In genomic region chr4:137377526-137378304, GRCm38 (mm10) we compare ENCODE assay signal across 28 mouse cellular contexts. TPM values are rescaled to one million over a fixed set of nuclear protein-coding genes. Genes with fewer than 3 reads are reported as not detected.
DNase-seq lines count a peak whose midpoint lies in the region; ATAC-seq and TF ChIP-seq lines count a peak whose summit lies in the region.
"Had no signal": no experiment of that assay in that cellular context is flagged by ENCODE, and none has a peak within 500 bp of the region (broad histone marks: within the 10 kb centered on the region; RNA-seq: fewer than 3 reads in every experiment).

No protein-coding gene starts in this region.

- ATAC-seq in heart, postnatal 0 days (ENCODE audit: insufficient read depth, low read depth): peak; percentile 24; the same call in 1 of the 2 replicates
- no peak for ATAC-seq in heart, embryonic 11.5 days (replicated peaks; ENCODE audit: insufficient number of reproducible peaks, low FRiP score, low TSS enrichment)
- no peak for ATAC-seq in midbrain, embryonic 11.5 days (ENCODE audit: low FRiP score)
- no peak for ATAC-seq in midbrain, embryonic 14.5 days (ENCODE audit: low FRiP score, low TSS enrichment)
- ATAC-seq: forebrain, embryonic 14.5 days; hindbrain, embryonic 16.5 days; inflammation-experienced regulatory T-cells, adult 6 months; intestine, postnatal 0 days had no signal

- no peak overlapping the region for H3K9ac ChIP-seq in heart, postnatal 0 days (replicated peaks; ENCODE audit: low read depth, low read length)
- no peak overlapping the region for H3K9ac ChIP-seq in heart, embryonic 11.5 days (ENCODE audit: low read depth, low read length)
- no peak overlapping the region for H3K9ac ChIP-seq in midbrain, embryonic 11.5 days (ENCODE audit: low read length)
- no peak overlapping the region for H3K9ac ChIP-seq in midbrain, embryonic 14.5 days (replicated peaks; ENCODE audit: low read length)
- H3K9ac ChIP-seq: embryonic facial prominence, embryonic 15.5 days; heart, embryonic 13.5 days; hindbrain, embryonic 12.5 days had no signal

- no peaks in the 10 kb centered on the region for H3K4me1 ChIP-seq in heart, postnatal 0 days (ENCODE audit: control insufficient read depth, insufficient read depth)
- H3K4me1 ChIP-seq in heart, embryonic 11.5 days (ENCODE audit: control insufficient read depth, insufficient read depth, low read length): peaks cover 20% of the 10 kb centered on the region
- no peaks in the 10 kb centered on the region for H3K4me1 ChIP-seq in midbrain, embryonic 11.5 days (ENCODE audit: control insufficient read depth, insufficient read depth, low read length)
- H3K4me1 ChIP-seq in midbrain, embryonic 14.5 days (ENCODE audit: control insufficient read depth, insufficient read depth, low read length): no peaks in the 10 kb centered on the region
- H3K4me1 ChIP-seq: hindbrain, embryonic 12.5 days had no signal

- no peak overlapping the region for H3K27ac ChIP-seq in heart, postnatal 0 days (ENCODE audit: low read depth)
- no peak overlapping the region for H3K27ac ChIP-seq in heart, embryonic 11.5 days (ENCODE audit: low read depth, low read length)
- H3K27ac ChIP-seq in midbrain, embryonic 11.5 days (ENCODE audit: low read depth, low read length): no peak overlapping the region
- no peak overlapping the region for H3K27ac ChIP-seq in midbrain, embryonic 14.5 days (replicated peaks; ENCODE audit: low read depth, low read length)
- H3K27ac ChIP-seq: embryonic facial prominence, embryonic 15.5 days; forebrain, embryonic 10.5 days; heart, adult 2 months; heart, embryonic 13.5 days; hindbrain, embryonic 12.5 days had no signal

- peak; percentile 42 for DNase-seq in adrenal gland, adult 8-10 months
- DNase-seq in adrenal gland, postnatal 25 days: no peak
- DNase-seq in heart, postnatal 0 days (ENCODE audit: low spot score): no peak
- DNase-seq in midbrain, embryonic 11.5 days (ENCODE audit: low spot score, missing footprints): peak; percentile 49
- no peak for DNase-seq in midbrain, embryonic 14.5 days
- DNase-seq: cerebellum, adult 11 months; cerebellum, adult 8-10 months; cerebellum, postnatal 14 days; embryo, embryonic 11 days; gastrocnemius, postnatal 10 days; heart, adult 2 months; heart, postnatal 10 days; heart, postnatal 4 days had no signal

- 82% methylated on average over 4 of the region's 4 CpGs for WGBS in heart, postnatal 0 days
- 76% methylated on average over 4 of the region's 4 CpGs for WGBS in heart, embryonic 11.5 days (ENCODE audit: insufficient replicate concordance)
- WGBS in midbrain, embryonic 11.5 days: 81% methylated on average over 4 of the region's 4 CpGs
- 82% methylated on average over 4 of the region's 4 CpGs for WGBS in midbrain, embryonic 14.5 days

- no peaks in the 10 kb centered on the region for H3K36me3 ChIP-seq in heart, postnatal 0 days (replicated peaks; ENCODE audit: control insufficient read depth, insufficient read depth, low read length)
- H3K36me3 ChIP-seq in heart, embryonic 11.5 days (ENCODE audit: control insufficient read depth, insufficient read depth, low read length): no peaks in the 10 kb centered on the region
- no peaks in the 10 kb centered on the region for H3K36me3 ChIP-seq in midbrain, embryonic 11.5 days (ENCODE audit: control insufficient read depth, insufficient read depth, low read length)
- no peaks in the 10 kb centered on the region for H3K36me3 ChIP-seq in midbrain, embryonic 14.5 days (ENCODE audit: control insufficient read depth, insufficient read depth, low read length)
- H3K36me3 ChIP-seq: embryonic facial prominence, embryonic 15.5 days; forebrain, embryonic 10.5 days; heart, embryonic 13.5 days; hindbrain, embryonic 12.5 days had no signal

- H3K27me3 ChIP-seq in heart, postnatal 0 days (ENCODE audit: control insufficient read depth, insufficient read depth, low read length): no peaks in the 10 kb centered on the region
- H3K27me3 ChIP-seq in heart, embryonic 11.5 days (ENCODE audit: control insufficient read depth, insufficient read depth, low read length): no peaks in the 10 kb centered on the region
- no peaks in the 10 kb centered on the region for H3K27me3 ChIP-seq in midbrain, embryonic 11.5 days (ENCODE audit: control insufficient read depth, insufficient read depth, low read length)
- no peaks in the 10 kb centered on the region for H3K27me3 ChIP-seq in midbrain, embryonic 14.5 days (ENCODE audit: control insufficient read depth, insufficient read depth, low read length)
- H3K27me3 ChIP-seq: embryonic facial prominence, embryonic 15.5 days; heart, embryonic 13.5 days; hindbrain, embryonic 12.5 days had no signal

- TF ChIP-seq CTCF in heart, postnatal 0 days (IDR thresholded peaks at IDR 0.05; ENCODE audit: low read depth): no peak

- TF ChIP-seq EP300 in heart, postnatal 0 days (IDR thresholded peaks at IDR 0.05; ENCODE audit: low read depth): no peak

- no peaks in the 10 kb centered on the region for H3K9me3 ChIP-seq in heart, postnatal 0 days (replicated peaks; ENCODE audit: control insufficient read depth, low read length)
- H3K9me3 ChIP-seq in heart, embryonic 11.5 days (replicated peaks; ENCODE audit: control insufficient read depth, low read length): no peaks in the 10 kb centered on the region
- H3K9me3 ChIP-seq in midbrain, embryonic 11.5 days (ENCODE audit: control insufficient read depth, low read length): no peaks in the 10 kb centered on the region
- H3K9me3 ChIP-seq in midbrain, embryonic 14.5 days (ENCODE audit: control insufficient read depth, low read length): no peaks in the 10 kb centered on the region
- H3K9me3 ChIP-seq: embryonic facial prominence, embryonic 15.5 days; forebrain, embryonic 10.5 days; G1E; heart, embryonic 13.5 days; hindbrain, embryonic 12.5 days had no signal

- H3K4me2 ChIP-seq in heart, postnatal 0 days (ENCODE audit: low read depth, low read length): no peak overlapping the region
- no peak overlapping the region for H3K4me2 ChIP-seq in heart, embryonic 11.5 days
- H3K4me2 ChIP-seq in midbrain, embryonic 11.5 days: no peak overlapping the region
- H3K4me2 ChIP-seq in midbrain, embryonic 14.5 days (ENCODE audit: low read length): no peak overlapping the region
- H3K4me2 ChIP-seq: embryonic facial prominence, embryonic 15.5 days; heart, embryonic 13.5 days; hindbrain, embryonic 12.5 days had no signal

- no peak overlapping the region for H3K4me3 ChIP-seq in heart, postnatal 0 days (ENCODE audit: low read depth, low read length)
- no peak overlapping the region for H3K4me3 ChIP-seq in heart, embryonic 11.5 days (ENCODE audit: low read depth, low read length)
- H3K4me3 ChIP-seq in midbrain, embryonic 11.5 days (ENCODE audit: low read depth, low read length): no peak overlapping the region
- H3K4me3 ChIP-seq in midbrain, embryonic 14.5 days (replicated peaks; ENCODE audit: low read depth, low read length): no peak overlapping the region
- H3K4me3 ChIP-seq: embryonic facial prominence, embryonic 15.5 days; erythroblast, embryonic 14.5 days; forebrain, embryonic 10.5 days; heart, adult 2 months; heart, embryonic 13.5 days; hindbrain, embryonic 12.5 days had no signal

RNA-seq across cellular contexts. Expression of gene Cdc42, which starts 20.2 kb away (rescaled TPM):
- 100 to 1,000 TPM; 385 to 468 (median 412) TPM for total RNA-seq in adrenal gland, adult 8-10 months (2022)
- 429 and 434 TPM in 2 replicates for total RNA-seq in adrenal gland, postnatal 25 days (2021)
- total RNA-seq in heart, postnatal 0 days (2014; rRNA removed; ENCODE audit: low replicate concordance): 295 and 311 TPM in 2 replicates
- polyA plus RNA-seq in heart, postnatal 0 days (2015; fragmentation: Nextera tagmentation; extraction: Ambion mirVana): 395 and 397 TPM in 2 replicates
- polyA plus RNA-seq in heart, embryonic 11.5 days (2014; fragmentation: Nextera tagmentation; extraction: Ambion mirVana): 525 and 599 TPM in 2 replicates
- 710 and 751 TPM in 2 replicates for polyA plus RNA-seq in midbrain, embryonic 11.5 days (2014; fragmentation: Nextera tagmentation; extraction: Ambion mirVana)
- polyA plus RNA-seq in midbrain, embryonic 14.5 days (2014; fragmentation: Nextera tagmentation; extraction: Ambion mirVana): 984 and 991 TPM in 2 replicates

RNA-seq across cellular contexts. Expression of gene Cela3a, which starts 31.9 kb away (rescaled TPM):
- not detected for total RNA-seq in adrenal gland, adult 8-10 months (2022)
- not detected in 2 replicates for total RNA-seq in adrenal gland, postnatal 25 days (2021)
- total RNA-seq in heart, postnatal 0 days (2014; rRNA removed; ENCODE audit: low replicate concordance): not detected in 2 replicates
- polyA plus RNA-seq in heart, postnatal 0 days (2015; fragmentation: Nextera tagmentation; extraction: Ambion mirVana): not detected in 2 replicates
- polyA plus RNA-seq in heart, embryonic 11.5 days (2014; fragmentation: Nextera tagmentation; extraction: Ambion mirVana): not detected in 2 replicates
- not detected in 2 replicates for polyA plus RNA-seq in midbrain, embryonic 11.5 days (2014; fragmentation: Nextera tagmentation; extraction: Ambion mirVana)
- not detected in 2 replicates for polyA plus RNA-seq in midbrain, embryonic 14.5 days (2014; fragmentation: Nextera tagmentation; extraction: Ambion mirVana)
- total RNA-seq: adrenal gland, postnatal 36 days; common myeloid progenitor, adult 5-6 weeks; G1E; gastrocnemius, postnatal 10 days; heart, adult 2 months; heart, postnatal 10 days; heart, postnatal 4 days had no signal
- polyA plus RNA-seq: brain, embryonic 14.5 days; embryonic facial prominence, embryonic 11.5 days; embryonic facial prominence, embryonic 15.5 days; erythroblast, embryonic 14.5 days; forebrain, embryonic 10.5 days; forebrain, embryonic 14.5 days; G1E; heart, adult 2 months; heart, embryonic 13.5 days; hindbrain, embryonic 12.5 days; hindbrain, embryonic 16.5 days; inflammation-experienced regulatory T-cells, adult 6 months; intestine, postnatal 0 days had no signal

RNA-seq across cellular contexts. Expression of gene Cela3b, which starts 52.6 kb away (rescaled TPM):
- under 1 TPM in 1 of 4 experiments, not detected in 3; 0.42 TPM for total RNA-seq in adrenal gland, adult 8-10 months (2022)
- total RNA-seq in adrenal gland, postnatal 25 days (2021): not detected in 2 replicates
- not detected in 2 replicates for total RNA-seq in heart, postnatal 0 days (2014; rRNA removed; ENCODE audit: low replicate concordance)
- not detected in 2 replicates for polyA plus RNA-seq in heart, postnatal 0 days (2015; fragmentation: Nextera tagmentation; extraction: Ambion mirVana)
- polyA plus RNA-seq in heart, embryonic 11.5 days (2014; fragmentation: Nextera tagmentation; extraction: Ambion mirVana): not detected in 2 replicates
- polyA plus RNA-seq in midbrain, embryonic 11.5 days (2014; fragmentation: Nextera tagmentation; extraction: Ambion mirVana): not detected in 2 replicates
- polyA plus RNA-seq in midbrain, embryonic 14.5 days (2014; fragmentation: Nextera tagmentation; extraction: Ambion mirVana): not detected in 2 replicates
- total RNA-seq: adrenal gland, postnatal 36 days; common myeloid progenitor, adult 5-6 weeks; G1E; gastrocnemius, postnatal 10 days; heart, adult 2 months; heart, postnatal 10 days; heart, postnatal 4 days had no signal
- polyA plus RNA-seq: brain, embryonic 14.5 days; embryonic facial prominence, embryonic 11.5 days; embryonic facial prominence, embryonic 15.5 days; erythroblast, embryonic 14.5 days; forebrain, embryonic 10.5 days; forebrain, embryonic 14.5 days; G1E; heart, adult 2 months; heart, embryonic 13.5 days; hindbrain, embryonic 12.5 days; hindbrain, embryonic 16.5 days; inflammation-experienced regulatory T-cells, adult 6 months had no signal

Comparison
In these comparisons a context has a peak if more than half of its experiments do, and no peak if none do; other contexts are left out.
1. DNase-seq: peak in adrenal gland, adult 8-10 months (single experiment) and midbrain, embryonic 11.5 days (single experiment); none in adrenal gland, postnatal 25 days (single experiment), heart, postnatal 0 days (single experiment) and midbrain, embryonic 14.5 days (single experiment).